Mouse (Mus musculus): ENCODE measurements around the gene Lin7b. TPM values are rescaled to one million over a fixed set of nuclear protein-coding genes. Genes with fewer than 3 reads are reported as not detected.

Gene Lin7b
- polyA plus RNA-seq (2015; fragmentation: Nextera tagmentation; extraction: Ambion mirVana): 0.81 and 0.91 TPM in 2 replicates

DNA sequence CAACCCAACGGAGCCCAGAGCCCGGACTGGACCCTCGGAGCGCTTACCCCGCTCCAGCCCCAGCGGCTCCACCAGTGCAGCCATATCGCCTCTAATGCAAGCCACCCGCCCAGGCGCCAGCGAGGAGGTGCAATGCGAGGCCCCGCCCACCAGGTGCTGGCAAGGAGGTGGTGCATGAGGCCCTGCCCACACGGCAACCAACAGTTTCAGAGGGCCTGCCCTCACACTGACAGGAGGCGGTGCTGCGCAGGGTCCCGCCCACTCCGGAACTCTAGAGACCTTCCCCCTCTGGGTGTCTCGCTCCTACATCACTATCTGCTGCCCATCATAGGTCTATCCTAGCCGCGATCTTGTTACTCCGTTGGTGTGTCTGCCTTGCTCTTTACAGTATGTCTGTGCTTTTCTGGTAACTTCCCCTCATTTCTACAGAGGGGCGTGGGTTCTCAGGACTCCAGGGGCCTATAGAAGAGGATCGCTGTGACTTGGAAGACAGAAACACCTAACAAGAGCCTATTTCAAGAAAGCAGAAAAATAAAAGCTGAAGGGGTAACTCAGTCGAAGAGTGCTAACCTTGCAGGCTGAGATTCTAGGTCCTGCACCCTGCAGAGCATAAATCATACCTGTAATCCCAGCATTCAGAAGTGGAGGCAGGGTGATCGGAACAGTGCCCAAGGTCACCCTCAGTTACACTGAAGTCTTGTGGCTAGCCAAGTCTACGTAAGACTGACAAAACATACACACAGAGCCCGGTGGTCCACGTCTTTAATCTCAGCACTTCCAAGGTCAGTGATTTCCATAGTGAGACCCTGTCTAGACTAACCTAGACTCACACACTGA, at the start of gene Lin7b:
TSS of gene Lin7b (minus strand) at position 109 of the 837 bp plus-strand sequence.
- peak within 1 kb of the TSS; percentile 95 for H3K4me2 ChIP-seq (ENCODE audit: low read depth, low read length)
- 9% methylated on average over 28 of the region's 28 CpGs for WGBS
- H3K9ac ChIP-seq (ENCODE audit: low read length): peak within 1 kb of the TSS; percentile 69
- H3K27me3 ChIP-seq (ENCODE audit: control insufficient read depth, insufficient read depth, low read length): peaks cover 17% of the 10 kb centered on the region
- H3K9me3 ChIP-seq (replicated peaks; ENCODE audit: control insufficient read depth, low read length): no peaks in the 10 kb centered on the region
- H3K27ac ChIP-seq (ENCODE audit: low read length): no peak within 1 kb of the TSS
- H3K4me3 ChIP-seq (ENCODE audit: low read length): peak within 1 kb of the TSS; percentile 60
- H3K36me3 ChIP-seq (ENCODE audit: control insufficient read depth, insufficient read depth): peaks cover 3% of the 10 kb centered on the region; the same call in 1 of the 2 replicates
- peak; percentile 56 for ATAC-seq (replicated peaks; ENCODE audit: extremely low read depth, insufficient read depth, low FRiP score)
- H3K4me1 ChIP-seq (ENCODE audit: control insufficient read depth, insufficient read depth, low read length): peaks cover 19% of the 10 kb centered on the region

DNA sequence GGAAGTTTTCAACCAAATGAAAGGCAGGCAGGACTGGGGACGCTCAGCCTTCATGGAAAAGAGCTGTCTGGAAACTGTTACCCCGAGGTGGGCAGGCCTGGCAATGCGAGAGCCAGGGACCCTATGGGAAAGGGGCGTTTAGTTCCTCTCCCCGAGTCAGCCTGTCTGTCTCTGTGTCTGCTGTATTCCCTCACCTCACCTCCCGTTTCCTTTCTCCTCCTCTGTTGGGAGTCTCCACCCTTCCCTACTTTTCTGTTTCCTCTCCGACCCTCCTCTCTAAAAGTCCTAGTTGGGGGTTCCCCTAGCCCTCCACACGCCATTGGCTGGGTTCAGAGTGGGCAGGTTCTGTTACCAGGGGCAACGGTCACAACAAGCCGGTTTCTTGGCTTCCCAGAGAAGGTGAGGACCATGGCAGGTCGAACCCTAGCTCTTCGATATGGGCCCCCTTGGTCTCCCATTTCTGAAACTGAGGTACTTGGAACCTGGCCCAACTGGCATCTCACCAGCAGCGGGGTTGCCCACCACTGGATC, 47.6 kb upstream of the Lin7b start:
- Histone ChIP-seq H3K9ac (ENCODE audit: low read length) (no peak overlapping the region), H3K4me2 (ENCODE audit: low read depth, low read length) (no peak overlapping the region)

DNA sequence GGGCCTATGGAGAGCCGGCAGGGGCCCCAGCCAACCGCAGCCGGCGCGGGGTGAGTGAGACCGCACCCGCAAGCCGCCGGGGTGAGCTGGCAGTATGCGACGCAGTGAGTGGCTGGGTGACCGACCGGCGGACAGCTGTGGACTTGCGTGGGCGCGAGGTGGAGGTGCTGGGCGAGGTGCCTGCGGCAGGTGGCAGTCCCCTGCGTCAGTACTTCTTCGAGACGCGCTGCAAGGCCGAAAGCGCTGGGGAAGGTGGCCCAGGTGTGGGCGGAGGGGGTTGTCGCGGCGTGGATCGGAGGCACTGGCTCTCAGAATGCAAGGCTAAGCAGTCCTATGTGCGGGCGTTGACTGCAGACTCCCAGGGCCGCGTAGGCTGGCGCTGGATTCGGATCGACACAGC, 45.3 kb upstream of the Lin7b start:
- Histone ChIP-seq H3K36me3 (ENCODE audit: control insufficient read depth, insufficient read depth) (no peaks in the 10 kb centered on the region), H3K9ac (ENCODE audit: low read length) (no peak overlapping the region), H3K9me3 (replicated peaks; ENCODE audit: control insufficient read depth, low read length) (no peaks in the 10 kb centered on the region), H3K4me1 (ENCODE audit: control insufficient read depth, insufficient read depth, low read length) (peaks cover 12% of the 10 kb centered on the region), H3K27me3 (ENCODE audit: control insufficient read depth, insufficient read depth, low read length) (peaks cover 85% of the 10 kb centered on the region), H3K27ac (ENCODE audit: low read length) (no peak overlapping the region), H3K4me2 (ENCODE audit: low read depth, low read length) (peak overlapping the region; percentile 8; the same call in 1 of the 2 replicates), H3K4me3 (ENCODE audit: low read length) (peak overlapping the region; percentile 11)
- ATAC-seq (replicated peaks; ENCODE audit: extremely low read depth, insufficient read depth, low FRiP score): no peak
- WGBS: 14% methylated on average over 37 of the region's 37 CpGs

More for the DNA sequence above, 47.6 kb upstream of the Lin7b start:
- no peak overlapping the region for H3K27ac ChIP-seq (ENCODE audit: low read length)
- peaks cover 68% of the 10 kb centered on the region for H3K27me3 ChIP-seq (ENCODE audit: control insufficient read depth, insufficient read depth, low read length)
- H3K36me3 ChIP-seq (ENCODE audit: control insufficient read depth, insufficient read depth): peaks cover 15% of the 10 kb centered on the region
- 13% methylated on average over 13 of the region's 13 CpGs for WGBS
- no peaks in the 10 kb centered on the region for H3K9me3 ChIP-seq (replicated peaks; ENCODE audit: control insufficient read depth, low read length)
- ATAC-seq (replicated peaks; ENCODE audit: extremely low read depth, insufficient read depth, low FRiP score): no peak
- H3K4me1 ChIP-seq (ENCODE audit: control insufficient read depth, insufficient read depth, low read length): peaks cover 12% of the 10 kb centered on the region
- no peak overlapping the region for H3K4me3 ChIP-seq (ENCODE audit: low read length)

GRCm38 (mm10) chr7:45414740-45415224, 44.4 kb upstream of the Lin7b start:
- no peak overlapping the region for H3K27ac ChIP-seq (ENCODE audit: low read length)
- H3K4me1 ChIP-seq (ENCODE audit: control insufficient read depth, insufficient read depth, low read length): peaks cover 12% of the 10 kb centered on the region
- no peaks in the 10 kb centered on the region for H3K36me3 ChIP-seq (ENCODE audit: control insufficient read depth, insufficient read depth)
- peaks cover 85% of the 10 kb centered on the region for H3K27me3 ChIP-seq (ENCODE audit: control insufficient read depth, insufficient read depth, low read length)
- no peak for ATAC-seq (replicated peaks; ENCODE audit: extremely low read depth, insufficient read depth, low FRiP score)
- no peak overlapping the region; the same call in 1 of the 2 replicates for H3K4me3 ChIP-seq (ENCODE audit: low read length)
- no peaks in the 10 kb centered on the region for H3K9me3 ChIP-seq (replicated peaks; ENCODE audit: control insufficient read depth, low read length)
- H3K4me2 ChIP-seq (ENCODE audit: low read depth, low read length): no peak overlapping the region; the same call in 1 of the 2 replicates
- WGBS: 44% methylated on average over 12 of the region's 12 CpGs
- H3K9ac ChIP-seq (ENCODE audit: low read length): no peak overlapping the region

DNA sequence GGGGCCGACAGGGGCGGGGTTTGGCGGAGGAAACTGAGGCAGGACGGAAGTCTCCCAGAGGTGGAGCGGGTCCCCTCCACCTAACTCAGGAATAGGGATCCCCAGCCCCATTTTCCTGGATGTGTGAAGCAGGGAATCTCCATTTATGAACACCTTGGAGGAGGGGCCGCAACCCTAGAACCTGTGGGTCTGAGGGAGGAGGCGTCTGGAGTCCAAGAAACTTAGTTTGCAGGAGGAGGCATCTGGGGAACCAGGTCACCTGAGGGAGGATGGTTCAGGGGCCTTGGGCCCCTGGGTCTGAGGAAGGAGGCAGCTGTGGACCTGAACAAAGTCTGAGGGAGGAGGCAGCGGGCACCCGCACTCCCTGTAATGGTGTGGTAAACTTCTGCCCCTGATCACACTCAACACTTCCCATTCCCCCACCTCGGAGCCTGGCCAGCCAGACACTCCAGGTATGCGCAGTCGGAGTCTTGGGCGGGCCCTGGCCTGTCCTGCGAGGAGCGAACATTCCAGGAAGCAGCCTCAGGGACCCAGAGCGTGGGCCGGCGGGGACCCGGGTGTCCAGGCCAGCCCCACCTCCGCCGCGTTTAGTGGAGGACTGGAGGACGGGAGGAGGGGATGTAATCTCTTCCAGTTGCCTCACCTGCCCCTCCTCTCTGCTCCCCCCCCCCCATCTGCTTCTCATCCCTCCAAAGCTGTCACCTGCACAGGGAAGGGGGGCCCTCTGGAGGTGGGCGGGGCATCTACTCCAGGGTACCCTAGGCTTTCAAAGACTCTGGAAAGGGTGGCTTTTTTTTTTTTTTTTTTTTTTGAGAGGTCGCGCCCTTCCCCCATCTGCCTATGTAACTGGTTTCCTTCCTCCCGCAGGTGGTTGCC, 43.7 kb upstream of the Lin7b start:
- Histone ChIP-seq H3K27ac (ENCODE audit: low read length) (no peak overlapping the region), H3K4me2 (ENCODE audit: low read depth, low read length) (peak overlapping the region; percentile 83), H3K27me3 (ENCODE audit: control insufficient read depth, insufficient read depth, low read length) (peaks cover 90% of the 10 kb centered on the region), H3K4me1 (ENCODE audit: control insufficient read depth, insufficient read depth, low read length) (peaks cover 12% of the 10 kb centered on the region), H3K36me3 (ENCODE audit: control insufficient read depth, insufficient read depth) (no peaks in the 10 kb centered on the region), H3K9ac (ENCODE audit: low read length) (peak overlapping the region; percentile 70), H3K4me3 (ENCODE audit: low read length) (peak overlapping the region; percentile 59), H3K9me3 (replicated peaks; ENCODE audit: control insufficient read depth, low read length) (no peaks in the 10 kb centered on the region)
- ATAC-seq (replicated peaks; ENCODE audit: extremely low read depth, insufficient read depth, low FRiP score): no peak; the same call in 1 of the 2 replicates
- WGBS: under 1% methylated on average over 27 of the region's 27 CpGs

DNA sequence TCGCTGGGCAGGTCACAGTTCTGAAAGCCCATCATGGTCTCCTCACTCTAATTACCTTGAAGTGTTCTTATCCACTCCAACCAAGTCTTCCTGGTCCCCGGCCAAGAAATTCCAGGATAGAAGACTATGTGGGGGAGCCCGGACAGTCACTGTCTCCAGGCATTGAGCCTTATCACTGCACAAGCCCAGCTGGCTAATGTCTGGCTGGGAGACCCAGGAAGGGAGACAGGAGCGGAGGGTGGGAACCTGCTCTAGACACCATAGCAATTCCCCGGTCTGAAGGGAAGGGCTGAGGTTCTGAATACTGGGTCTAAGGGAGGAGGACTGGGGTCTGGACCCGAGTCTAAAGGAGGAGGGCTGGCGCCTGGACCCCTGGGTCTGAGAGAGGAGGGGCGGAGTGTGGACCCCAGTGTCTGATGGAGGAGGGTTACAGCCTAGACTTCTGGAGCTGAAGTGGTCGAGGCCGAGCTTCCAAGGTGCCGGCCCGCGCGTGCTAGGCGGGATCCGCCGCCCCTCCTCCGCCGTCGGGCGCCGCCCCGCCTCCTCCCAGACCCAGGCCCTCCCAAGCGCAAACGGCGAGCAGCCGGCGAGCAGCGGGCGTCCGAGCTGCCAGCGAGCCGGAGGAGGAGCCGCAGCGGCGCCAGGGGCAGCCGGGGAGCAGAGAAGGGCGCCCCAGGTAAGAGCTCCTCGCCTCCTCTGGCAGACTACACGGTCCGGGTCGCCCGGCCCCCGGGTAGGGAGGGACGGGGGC, 42.9 kb upstream of the Lin7b start, which contains the start of gene Ntf5:
TSS of gene Ntf5 (plus strand) at position 583 of the 751 bp plus-strand sequence.
- Histone ChIP-seq H3K4me2 (ENCODE audit: low read depth, low read length) (peak within 1 kb of the TSS; percentile 83), H3K9ac (ENCODE audit: low read length) (peak within 1 kb of the TSS; percentile 70), H3K27me3 (ENCODE audit: control insufficient read depth, insufficient read depth, low read length) (peaks cover 90% of the 10 kb centered on the region), H3K4me3 (ENCODE audit: low read length) (peak within 1 kb of the TSS; percentile 59), H3K4me1 (ENCODE audit: control insufficient read depth, insufficient read depth, low read length) (peaks cover 12% of the 10 kb centered on the region), H3K27ac (ENCODE audit: low read length) (0 out of 2 replicates have a peak within 1 kb of the TSS, but pooled peaks have one; percentile 11), H3K36me3 (ENCODE audit: control insufficient read depth, insufficient read depth) (no peaks in the 10 kb centered on the region), H3K9me3 (replicated peaks; ENCODE audit: control insufficient read depth, low read length) (no peaks in the 10 kb centered on the region)
- ATAC-seq (replicated peaks; ENCODE audit: extremely low read depth, insufficient read depth, low FRiP score): peak; percentile 45
- 2% methylated on average over 43 of the region's 45 CpGs for WGBS

GRCm38 (mm10) chr7:45412421-45412820, 42.0 kb upstream of the Lin7b start:
- no peak for ATAC-seq (replicated peaks; ENCODE audit: extremely low read depth, insufficient read depth, low FRiP score)
- Histone ChIP-seq H3K9ac (ENCODE audit: low read length) (no peak overlapping the region), H3K27ac (ENCODE audit: low read length) (no peak overlapping the region), H3K27me3 (ENCODE audit: control insufficient read depth, insufficient read depth, low read length) (peaks cover 91% of the 10 kb centered on the region), H3K4me3 (ENCODE audit: low read length) (no peak overlapping the region), H3K36me3 (ENCODE audit: control insufficient read depth, insufficient read depth) (no peaks in the 10 kb centered on the region), H3K4me2 (ENCODE audit: low read depth, low read length) (no peak overlapping the region), H3K4me1 (ENCODE audit: control insufficient read depth, insufficient read depth, low read length) (peaks cover 12% of the 10 kb centered on the region), H3K9me3 (replicated peaks; ENCODE audit: control insufficient read depth, low read length) (no peaks in the 10 kb centered on the region)
- 54% methylated on average over 2 of the region's 2 CpGs for WGBS

GRCm38 (mm10) chr7:45409497-45410163, 39.2 kb upstream of the Lin7b start:
- no peak overlapping the region for H3K9ac ChIP-seq (ENCODE audit: low read length)
- WGBS: 89% methylated on average over 8 of the region's 8 CpGs
- peaks cover 84% of the 10 kb centered on the region for H3K27me3 ChIP-seq (ENCODE audit: control insufficient read depth, insufficient read depth, low read length)
- H3K36me3 ChIP-seq (ENCODE audit: control insufficient read depth, insufficient read depth): no peaks in the 10 kb centered on the region
- ATAC-seq (replicated peaks; ENCODE audit: extremely low read depth, insufficient read depth, low FRiP score): no peak
- no peak overlapping the region for H3K4me2 ChIP-seq (ENCODE audit: low read depth, low read length)
- H3K4me1 ChIP-seq (ENCODE audit: control insufficient read depth, insufficient read depth, low read length): peaks cover 21% of the 10 kb centered on the region
- H3K4me3 ChIP-seq (ENCODE audit: low read length): no peak overlapping the region
- no peak overlapping the region for H3K27ac ChIP-seq (ENCODE audit: low read length)
- no peaks in the 10 kb centered on the region for H3K9me3 ChIP-seq (replicated peaks; ENCODE audit: control insufficient read depth, low read length)

Measured in heart, embryonic 16.5 days (tissue).